Mouse (Mus musculus) brain, embryonic 14.5 days (tissue): ENCODE measurements at regions not wholly inside any gene's neighbourhood (a gene's known extent, or its start where the extent isn't known, plus 50 kb on each side); places are given as distances from the start of the nearest gene placed in this dataset.

ENCODE experiments used
- CTCF ChIP-seq: fragments of 200-500 bp; IDR thresholded peaks from 2 replicates; pipeline ENCODE4 v1.5.1; 2012; ENCODE audit warnings: inconsistent platforms, mild to moderate bottlenecking, moderate library complexity, borderline replicate concordance; ENCODE audit not compliant: insufficient read depth, insufficient read length; ENCODE audit errors: extremely low read depth
- POLR2A ChIP-seq: fragments of 200-500 bp; IDR thresholded peaks from 2 replicates; pipeline ENCODE4 v1.6.1; 2012; ENCODE audit warnings: mild to moderate bottlenecking, inconsistent platforms, borderline replicate concordance; ENCODE audit not compliant: poor library complexity, insufficient read depth, insufficient read length, severe bottlenecking; ENCODE audit errors: extremely low read depth

- TF ChIP-seq POLR2A (no peak), CTCF (no peak)
These were observed 150.2 kb upstream of the L3mbtl3 start for GRCm38 (mm10) chr10:26525848-26526546.
